Mouse (Mus musculus): ENCODE measurements at regions not wholly inside any gene's neighbourhood (a gene's known extent, or its start where the extent isn't known, plus 50 kb on each side); places are given as distances from the start of the nearest gene placed in this dataset.

- no peak for DNase-seq (ENCODE audit: inconsistent age in 2 of 2, low spot score in 1 of 2)
These were observed 141.0 kb upstream of the Gm765 start for GRCm38 (mm10) chr6:98483319-98484123.

GRCm38 (mm10) chr6:98482319-98482718 lies 139.8 kb upstream of the Gm765 start:
- DNase-seq (ENCODE audit: inconsistent age in 2 of 2, low spot score in 1 of 2), result no peak

- DNase-seq (ENCODE audit: inconsistent age in 2 of 2, low spot score in 1 of 2), result no peak
These were observed 125.0 kb upstream of the Gm765 start for GRCm38 (mm10) chr6:98467563-98467962.

- DNase-seq (ENCODE audit: inconsistent age in 2 of 2, low spot score in 1 of 2), result no peak
These were observed 109.7 kb upstream of the Gm765 start for GRCm38 (mm10) chr6:98452277-98452676.

- no peak for DNase-seq (ENCODE audit: inconsistent age in 2 of 2, low spot score in 1 of 2)
These were observed 93.1 kb upstream of the Gm765 start for GRCm38 (mm10) chr6:98435676-98436075.

GRCm38 (mm10) chr6:98433286-98433685 lies 90.7 kb upstream of the Gm765 start:
- no peak for DNase-seq (ENCODE audit: inconsistent age in 2 of 2, low spot score in 1 of 2)

- DNase-seq (ENCODE audit: inconsistent age in 2 of 2, low spot score in 1 of 2), result no peak
These were observed 86.6 kb upstream of the Gm765 start for GRCm38 (mm10) chr6:98429120-98429519.

GRCm38 (mm10) chr6:98402605-98403004 lies 60.1 kb upstream of the Gm765 start:
- DNase-seq (ENCODE audit: inconsistent age in 2 of 2, low spot score in 1 of 2), result no peak

GRCm38 (mm10) chr6:98394589-98394988 lies 52.0 kb upstream of the Gm765 start:
- DNase-seq (ENCODE audit: inconsistent age in 2 of 2, low spot score in 1 of 2), result no peak
